Comparison of ENCODE assay signal across 22 mouse cellular contexts in genomic region chr11:11741574-11741973, GRCm38 (mm10). TPM values are rescaled to one million over a fixed set of nuclear protein-coding genes. Genes with fewer than 3 reads are reported as not detected.
DNase-seq lines count a peak whose midpoint lies in the region; ATAC-seq and TF ChIP-seq lines count a peak whose summit lies in the region.
"Had no signal": no experiment of that assay in that cellular context is flagged by ENCODE, and none has a peak within 500 bp of the region (broad histone marks: within the 10 kb centered on the region; RNA-seq: fewer than 3 reads in every experiment).

No protein-coding gene starts in this region.

- H3K27me3 ChIP-seq in liver, adult 2 months (ENCODE audit: control insufficient read depth, insufficient read depth, low read length) = no peaks in the 10 kb centered on the region
- no peaks in the 10 kb centered on the region for H3K27me3 ChIP-seq in lung, postnatal 0 days (replicated peaks; ENCODE audit: insufficient read depth, low read length)
- H3K27me3 ChIP-seq: lung, embryonic 15.5 days; neural tube, embryonic 12.5 days had no signal

- DNase-seq in liver, adult 2 months (ENCODE audit: extremely low read depth, low read depth, low spot score) = peak; percentile 4
- DNase-seq in liver = no peak
- peak; percentile 62 to 65 for DNase-seq in CD8-positive naive resting alpha-beta T cell, adult 2 months (ENCODE audit: low read depth in 2 of 2, low spot score in 2 of 2)
- DNase-seq in induced T-regulatory cell, adult 2 months (ENCODE audit: low read depth) = peak; percentile 75
- DNase-seq in thymus, postnatal 14 days = peak; percentile 58
- DNase-seq in lung, postnatal 0 days (ENCODE audit: low spot score) = no peak
- DNase-seq in yolk sac, embryonic 10.5 days (ENCODE audit: low spot score) = no peak
- DNase-seq in kidney, adult 18-20 months = no peak
- DNase-seq: adrenal gland, postnatal 10 days; cerebellum, adult 9-11 months; embryo, embryonic 11 days; forebrain, postnatal 0 days; heart, postnatal 10 days; kidney, postnatal 4 days; right cerebral cortex, adult 18-20 months had no signal

- no peak for TF ChIP-seq EP300 in lung, postnatal 0 days (IDR thresholded peaks at IDR 0.05)

- WGBS in liver, adult 2 months = 77% methylated on average over 5 of the region's 5 CpGs
- 83% methylated on average over 5 of the region's 5 CpGs for WGBS in lung, postnatal 0 days

- H3K9ac ChIP-seq in liver, adult 2 months (ENCODE audit: low read depth, low read length) = no peak overlapping the region
- no peak overlapping the region for H3K9ac ChIP-seq in lung, postnatal 0 days (replicated peaks; ENCODE audit: low read depth)
- H3K9ac ChIP-seq: forebrain, postnatal 0 days; kidney, embryonic 15.5 days; limb, embryonic 12.5 days; lung, embryonic 15.5 days; neural tube, embryonic 12.5 days had no signal

- no peaks in the 10 kb centered on the region for H3K9me3 ChIP-seq in lung, postnatal 0 days (ENCODE audit: low read length)
- H3K9me3 ChIP-seq: kidney, embryonic 15.5 days; limb, embryonic 12.5 days; lung, embryonic 15.5 days; neural tube, embryonic 12.5 days had no signal

- H3K27ac ChIP-seq in liver, adult 2 months (replicated peaks; ENCODE audit: insufficient read depth, low read depth, low read length) = no peak overlapping the region
- no peak overlapping the region for H3K27ac ChIP-seq in lung, postnatal 0 days (ENCODE audit: low read length)
- H3K27ac ChIP-seq: kidney, embryonic 15.5 days; limb, embryonic 12.5 days; lung, embryonic 15.5 days; macrophage; midbrain, embryonic 10.5 days; neural tube, embryonic 12.5 days had no signal

- H3K79me2 ChIP-seq in liver, adult 2 months (ENCODE audit: control insufficient read depth, insufficient read depth, low read length) = no peaks in the 10 kb centered on the region

- TF ChIP-seq POLR2A in liver, adult 2 months (IDR thresholded peaks at IDR 0.05; ENCODE audit: extremely low read depth, insufficient read depth, low read length) = no peak

- no peak overlapping the region for H3K4me2 ChIP-seq in lung, postnatal 0 days (replicated peaks; ENCODE audit: low read depth, low read length)
- H3K4me2 ChIP-seq: heart, embryonic 11.5 days; kidney, embryonic 15.5 days; limb, embryonic 12.5 days; lung, embryonic 15.5 days; neural tube, embryonic 12.5 days had no signal

- no peak overlapping the region for H3K4me3 ChIP-seq in liver, adult 2 months (ENCODE audit: insufficient read depth, low read depth, low read length)
- no peak overlapping the region for H3K4me3 ChIP-seq in lung, postnatal 0 days (ENCODE audit: low read depth, low read length)
- H3K4me3 ChIP-seq: kidney, embryonic 15.5 days; limb, embryonic 12.5 days; lung, embryonic 15.5 days; midbrain, embryonic 10.5 days; neural tube, embryonic 12.5 days had no signal

- ATAC-seq in lung, postnatal 0 days = no peak
- ATAC-seq: forebrain, postnatal 0 days had no signal

- H3K36me3 ChIP-seq in liver, adult 2 months (ENCODE audit: control insufficient read depth, insufficient read depth, low read length) = no peaks in the 10 kb centered on the region
- no peaks in the 10 kb centered on the region for H3K36me3 ChIP-seq in lung, postnatal 0 days (ENCODE audit: insufficient read depth, low read length)
- H3K36me3 ChIP-seq: kidney, embryonic 15.5 days; limb, embryonic 12.5 days; lung, embryonic 15.5 days; midbrain, embryonic 10.5 days; neural tube, embryonic 12.5 days had no signal

- H3K4me1 ChIP-seq in liver, adult 2 months (ENCODE audit: control insufficient read depth, insufficient read depth, low read length) = no peaks in the 10 kb centered on the region
- no peaks in the 10 kb centered on the region for H3K4me1 ChIP-seq in lung, postnatal 0 days (ENCODE audit: insufficient read depth, low read depth, low read length)
- H3K4me1 ChIP-seq: kidney, embryonic 15.5 days; limb, embryonic 12.5 days; lung, embryonic 15.5 days; midbrain, embryonic 10.5 days; neural tube, embryonic 12.5 days had no signal

- no peak for TF ChIP-seq CTCF in liver, adult 2 months (IDR thresholded peaks at IDR 0.05; ENCODE audit: low read depth, low read length)
- no peak for TF ChIP-seq CTCF in lung, postnatal 0 days (IDR thresholded peaks at IDR 0.05)

RNA-seq across cellular contexts. Expression of gene Ikzf1, which starts 56.8 kb away (rescaled TPM):
- total RNA-seq in liver, adult 2 months (2014; rRNA removed) = 1.2 and 1.9 TPM in 2 replicates
- polyA plus RNA-seq in liver, adult 2 months (2012; rRNA removed) = 3.3 and 3.5 TPM in 2 replicates
- 1.7 TPM in 2 replicates for polyA plus RNA-seq in lung, postnatal 0 days (2015; fragmentation: Nextera tagmentation; extraction: Ambion mirVana)

Comparison
In these comparisons a context has a peak if more than half of its experiments do, and no peak if none do; other contexts are left out.
1. DNase-seq: peak in liver, adult 2 months (single experiment), CD8-positive naive resting alpha-beta T cell, adult 2 months (2 of 2), induced T-regulatory cell, adult 2 months (single experiment) and thymus, postnatal 14 days (single experiment); none in liver (single experiment), lung, postnatal 0 days (single experiment), yolk sac, embryonic 10.5 days (single experiment) and kidney, adult 18-20 months (single experiment).